Mouse (Mus musculus): ENCODE results near the gene Spata20. TPM values are rescaled to one million over a fixed set of nuclear protein-coding genes. Genes with fewer than 3 reads are reported as not detected.

The Spata20 gene
- polyA plus RNA-seq, 1 experiment from 2014 or later, result 0.28 TPM

DNA sequence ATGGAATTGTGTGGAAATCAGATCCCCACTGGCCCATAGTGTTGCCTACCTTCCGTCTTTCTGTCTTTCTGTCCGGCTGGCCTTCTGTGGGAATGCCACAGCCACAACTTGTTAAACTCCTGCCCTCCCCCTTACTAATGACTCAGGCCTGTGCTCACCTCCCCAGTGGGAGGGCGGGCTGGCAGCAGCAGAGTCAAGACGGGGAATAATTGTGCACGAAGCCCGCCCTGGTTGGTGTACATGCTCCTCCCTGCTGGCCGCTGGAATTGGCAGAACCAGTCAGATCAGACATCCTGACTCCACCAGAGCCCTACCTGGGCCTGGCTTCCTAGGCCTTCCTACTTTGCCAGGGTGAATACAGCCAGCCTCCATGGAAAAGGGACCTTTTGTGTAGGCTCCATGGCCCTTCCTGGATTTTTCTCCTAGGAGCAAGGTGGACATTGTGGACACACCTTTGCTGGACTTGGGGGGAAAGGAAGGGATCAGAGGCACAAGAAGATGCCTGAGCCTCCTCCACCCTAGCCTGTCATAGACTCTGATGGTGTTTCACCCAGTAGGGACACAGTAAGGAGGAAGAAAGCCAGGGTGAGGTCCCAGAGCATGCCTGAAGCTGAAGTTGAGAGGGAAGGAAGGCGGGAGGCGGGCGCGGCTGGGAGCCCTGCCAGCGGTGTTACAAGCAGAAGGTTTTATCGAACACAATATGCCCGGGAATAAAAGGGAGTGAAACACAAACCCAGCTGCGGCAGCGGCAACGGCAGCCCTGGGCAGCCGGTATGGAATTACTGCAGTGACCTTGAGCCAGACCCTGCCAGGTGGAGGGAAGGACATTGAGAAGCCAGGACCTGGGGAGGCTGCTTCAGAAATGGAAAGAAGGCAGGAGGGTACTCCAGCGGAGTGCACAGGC lies 12.4 kb upstream of the Spata20 start:
- Histone ChIP-seq H3K27me3 (0 out of 2 replicates have a peak, but pooled peaks cover 2% of the 10 kb centered on the region), H3K4me2 (peak overlapping the region; percentile 73), H3K4me3 (peak overlapping the region; percentile 61), H3K36me3 (peaks cover 12% of the 10 kb centered on the region; the same call in 1 of the 2 replicates), H3K9ac (peak overlapping the region; percentile 70), H3K4me1 (replicated peaks) (peaks cover 56% of the 10 kb centered on the region), H3K27ac (peak overlapping the region; percentile 94), H3K9me3 (replicated peaks) (no peaks in the 10 kb centered on the region)
- ATAC-seq (replicated peaks; ENCODE audit: insufficient number of reproducible peaks, insufficient read depth, low FRiP score, low read depth), result peak; percentile 18; the same call in 1 of the 2 replicates
- WGBS, result 16% methylated on average over 19 of the region's 19 CpGs

DNA sequence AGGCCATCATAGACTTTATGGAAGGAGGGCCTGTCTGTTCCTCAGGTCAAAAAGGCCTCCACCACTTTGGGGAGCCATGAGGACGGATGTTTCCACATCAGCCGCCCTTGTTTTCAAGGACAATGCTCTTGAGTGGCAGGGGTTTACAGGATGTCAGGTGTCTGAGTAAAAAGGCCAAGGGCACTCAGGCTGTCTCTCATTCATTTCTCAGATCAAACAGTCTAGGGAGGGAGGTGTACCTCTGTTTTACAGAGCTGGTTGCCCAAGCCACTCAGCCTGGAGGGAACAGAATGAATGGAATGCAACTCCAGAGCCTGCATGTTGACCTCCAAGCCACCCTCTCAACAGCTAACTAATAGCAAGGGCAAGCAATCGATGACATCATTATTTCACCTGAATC lies 9.4 kb upstream of the Spata20 start:
- H3K4me2 ChIP-seq, result peak overlapping the region; percentile 14; the same call in 1 of the 2 replicates
- peaks cover 16% of the 10 kb centered on the region; the same call in 1 of the 2 replicates for H3K36me3 ChIP-seq
- H3K9ac ChIP-seq, result peak overlapping the region; percentile 15; the same call in 1 of the 2 replicates
- peaks cover 24% of the 10 kb centered on the region for H3K27me3 ChIP-seq
- 45% methylated on average over 3 of the region's 3 CpGs for WGBS
- peak overlapping the region; percentile 82 for H3K27ac ChIP-seq
- H3K4me3 ChIP-seq, result no peak overlapping the region
- H3K4me1 ChIP-seq (replicated peaks), result peaks cover 65% of the 10 kb centered on the region
- H3K9me3 ChIP-seq (replicated peaks), result no peaks in the 10 kb centered on the region
- 0 out of 2 replicates have a peak, but pooled peaks have one; percentile 33 for ATAC-seq (replicated peaks; ENCODE audit: insufficient number of reproducible peaks, insufficient read depth, low FRiP score, low read depth)

DNA sequence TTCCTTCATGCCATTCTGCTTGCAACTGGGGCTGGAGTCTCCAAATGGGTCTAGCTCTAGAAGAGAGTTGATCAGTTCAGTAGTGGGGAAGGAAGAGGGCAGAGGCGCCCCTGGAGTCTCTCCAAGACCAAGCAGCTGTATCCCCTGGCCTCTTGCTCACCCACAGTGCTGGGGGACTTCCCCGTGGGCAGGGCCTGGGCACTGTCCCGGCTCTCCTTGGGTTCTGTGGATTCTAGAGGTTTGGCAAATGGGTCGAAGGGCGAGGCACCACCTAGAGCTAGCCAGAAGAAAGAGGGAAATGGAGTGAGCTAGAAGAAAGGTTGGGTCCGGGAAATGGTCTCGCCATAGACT lies 5.7 kb upstream of the Spata20 start:
- H3K36me3 ChIP-seq, result peaks cover 15% of the 10 kb centered on the region; the same call in 1 of the 2 replicates
- H3K27ac ChIP-seq, result no peak overlapping the region
- H3K4me3 ChIP-seq, result no peak overlapping the region
- no peak for ATAC-seq (replicated peaks; ENCODE audit: insufficient number of reproducible peaks, insufficient read depth, low FRiP score, low read depth)
- 62% methylated on average over 7 of the region's 7 CpGs for WGBS
- H3K9me3 ChIP-seq (replicated peaks), result no peaks in the 10 kb centered on the region
- peaks cover 32% of the 10 kb centered on the region for H3K4me1 ChIP-seq (replicated peaks)
- peaks cover 46% of the 10 kb centered on the region for H3K27me3 ChIP-seq
- peak overlapping the region; percentile 66 for H3K4me2 ChIP-seq
- no peak overlapping the region for H3K9ac ChIP-seq

DNA sequence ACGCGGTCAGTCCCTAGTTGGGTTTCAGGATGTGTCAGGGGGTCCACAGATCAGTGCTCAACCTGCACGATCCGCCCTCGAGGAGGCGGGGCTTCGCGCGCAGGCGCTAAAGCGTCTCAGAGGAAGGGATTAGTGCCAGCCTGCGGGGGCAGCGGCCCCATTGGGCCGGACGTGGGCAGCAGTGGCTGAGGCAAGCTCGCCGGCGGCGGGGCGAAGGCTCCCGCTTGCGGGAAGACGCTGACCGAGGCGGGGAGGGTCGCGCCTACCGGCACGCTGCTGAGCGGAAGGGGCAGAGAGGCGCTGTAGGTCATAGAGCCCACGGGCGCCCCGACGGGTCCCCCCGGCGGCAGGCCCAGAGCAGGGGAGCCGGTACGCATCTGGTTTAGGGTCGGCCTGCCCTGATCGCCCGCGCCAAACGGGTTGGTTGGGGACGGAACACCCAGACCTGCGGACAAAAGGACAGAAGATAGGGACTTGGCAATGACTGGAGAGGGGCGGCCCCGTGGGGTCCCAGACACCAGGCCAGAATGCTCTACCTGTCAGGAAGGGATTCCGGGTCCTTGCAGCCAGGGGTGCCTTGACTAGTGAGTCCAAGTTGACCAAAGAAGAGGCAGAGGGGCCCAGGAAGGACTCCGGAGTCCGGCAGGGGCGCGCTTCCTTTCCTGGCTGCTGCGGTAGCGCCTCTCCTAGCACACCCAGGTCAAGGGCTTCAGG lies 5.2 kb upstream of the Spata20 start:
- peak overlapping the region; percentile 49 for H3K4me3 ChIP-seq
- ATAC-seq (replicated peaks; ENCODE audit: insufficient number of reproducible peaks, insufficient read depth, low FRiP score, low read depth), result no peak
- 17% methylated on average over 55 of the region's 55 CpGs for WGBS

DNA sequence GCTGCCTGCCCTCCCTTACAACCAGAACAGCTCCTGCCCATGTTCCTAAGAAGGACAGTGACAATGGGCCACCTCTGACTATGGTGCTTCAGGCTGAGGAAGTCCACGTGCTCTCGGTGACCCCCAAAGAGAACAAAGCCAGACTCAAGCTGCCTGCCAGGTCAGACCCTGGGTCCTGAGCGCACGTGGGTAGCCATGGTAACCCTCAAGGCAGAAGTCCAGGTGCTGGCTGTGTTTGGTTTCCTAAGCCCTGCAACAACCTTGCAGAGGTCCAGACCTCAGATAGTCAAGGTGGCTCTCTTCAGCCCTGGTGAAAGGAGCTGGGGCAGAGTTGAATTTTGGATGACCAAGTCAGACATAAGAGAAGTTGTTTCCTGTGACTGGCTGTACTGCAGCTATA lies 3.8 kb upstream of the Spata20 start:
- Histone ChIP-seq H3K4me3 (no peak overlapping the region), H3K27ac (no peak overlapping the region), H3K36me3 (peaks cover 11% of the 10 kb centered on the region; the same call in 1 of the 2 replicates), H3K9ac (no peak overlapping the region), H3K9me3 (replicated peaks) (no peaks in the 10 kb centered on the region), H3K4me1 (replicated peaks) (peaks cover 21% of the 10 kb centered on the region), H3K4me2 (no peak overlapping the region), H3K27me3 (peaks cover 61% of the 10 kb centered on the region)
- 54% methylated on average over 4 of the region's 4 CpGs for WGBS
- no peak for ATAC-seq (replicated peaks; ENCODE audit: insufficient number of reproducible peaks, insufficient read depth, low FRiP score, low read depth)

More for the DNA sequence above, 5.2 kb upstream of the Spata20 start:
- Histone ChIP-seq H3K9me3 (replicated peaks) (no peaks in the 10 kb centered on the region), H3K27me3 (peaks cover 50% of the 10 kb centered on the region), H3K9ac (peak overlapping the region; percentile 46), H3K4me2 (peak overlapping the region; percentile 66), H3K36me3 (peaks cover 11% of the 10 kb centered on the region; the same call in 1 of the 2 replicates), H3K27ac (no peak overlapping the region), H3K4me1 (replicated peaks) (peaks cover 28% of the 10 kb centered on the region)

DNA sequence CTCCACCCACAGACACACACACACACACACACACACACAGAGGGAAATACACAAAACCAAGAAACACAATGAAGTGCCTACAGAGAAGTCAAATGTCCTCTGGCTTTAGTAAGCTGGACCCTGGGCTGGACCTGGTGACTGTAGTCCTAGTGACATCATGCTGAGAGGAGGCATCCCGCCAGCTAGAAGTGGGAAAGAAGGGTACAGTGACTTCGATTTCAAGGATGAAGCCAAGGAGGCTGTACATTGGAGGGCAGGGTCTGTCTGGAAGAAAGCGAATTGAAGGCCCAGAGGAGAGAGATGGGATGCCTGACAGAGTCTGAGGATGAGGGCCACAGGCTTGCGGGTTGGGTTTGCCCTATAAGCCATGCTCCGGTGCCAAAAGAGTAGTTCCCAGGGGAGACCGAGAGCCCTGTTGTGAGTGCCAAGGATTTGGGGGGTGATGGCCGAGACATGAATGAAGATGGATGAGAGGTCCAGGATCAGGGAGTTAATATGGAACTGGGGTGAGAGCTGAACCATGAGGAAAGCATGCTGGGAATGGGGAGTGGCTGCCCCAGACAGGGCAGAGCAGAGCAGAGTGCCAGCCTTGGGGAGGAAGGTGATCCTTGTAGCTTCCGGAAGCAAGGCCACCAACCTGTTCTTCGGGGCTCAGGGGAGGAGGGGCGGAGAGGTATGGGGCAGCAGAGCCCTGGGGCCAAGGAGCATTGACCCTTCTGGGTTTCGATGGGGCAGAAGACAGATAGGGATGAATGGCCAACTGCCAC lies 3.0 kb upstream of the Spata20 start:
- H3K27me3 ChIP-seq, result peaks cover 61% of the 10 kb centered on the region
- no peaks in the 10 kb centered on the region for H3K9me3 ChIP-seq (replicated peaks)
- no peak for ATAC-seq (replicated peaks; ENCODE audit: insufficient number of reproducible peaks, insufficient read depth, low FRiP score, low read depth)
- peaks cover 6% of the 10 kb centered on the region; the same call in 1 of the 2 replicates for H3K36me3 ChIP-seq
- H3K4me1 ChIP-seq (replicated peaks), result peaks cover 18% of the 10 kb centered on the region
- H3K4me3 ChIP-seq, result no peak overlapping the region
- H3K27ac ChIP-seq, result no peak overlapping the region
- no peak overlapping the region for H3K4me2 ChIP-seq
- H3K9ac ChIP-seq, result no peak overlapping the region
- 81% methylated on average over 11 of the region's 11 CpGs for WGBS

DNA sequence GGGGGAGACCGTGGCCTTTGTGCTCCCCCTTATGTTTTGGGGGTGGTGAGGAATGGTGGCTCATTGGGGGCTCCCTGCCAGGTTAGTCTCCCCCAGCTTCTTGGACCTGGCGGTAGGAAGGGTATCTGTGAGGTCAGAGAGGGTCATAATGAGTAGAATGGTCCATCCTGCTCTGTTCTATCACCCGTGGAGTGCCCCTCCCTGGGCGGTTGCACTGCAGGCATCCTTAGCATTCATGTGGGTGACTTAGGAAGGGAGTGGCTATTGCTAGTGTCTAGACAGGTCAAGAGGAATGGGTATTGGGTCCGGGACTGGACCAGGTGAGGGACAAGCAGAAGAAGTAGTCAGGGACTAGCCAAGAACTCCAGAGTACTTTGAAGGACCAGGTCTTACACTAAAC lies 756 bp downstream of the Spata20 start:
- no peak overlapping the region for H3K27ac ChIP-seq
- ATAC-seq (replicated peaks; ENCODE audit: insufficient number of reproducible peaks, insufficient read depth, low FRiP score, low read depth), result no peak
- H3K4me3 ChIP-seq, result no peak overlapping the region
- no peak overlapping the region for H3K9ac ChIP-seq
- H3K4me2 ChIP-seq, result no peak overlapping the region
- 66% methylated on average over 5 of the region's 5 CpGs for WGBS
- peaks cover 40% of the 10 kb centered on the region for H3K27me3 ChIP-seq
- no peaks in the 10 kb centered on the region for H3K9me3 ChIP-seq (replicated peaks)
- H3K4me1 ChIP-seq (replicated peaks), result peaks cover 5% of the 10 kb centered on the region
- no peaks in the 10 kb centered on the region for H3K36me3 ChIP-seq

DNA sequence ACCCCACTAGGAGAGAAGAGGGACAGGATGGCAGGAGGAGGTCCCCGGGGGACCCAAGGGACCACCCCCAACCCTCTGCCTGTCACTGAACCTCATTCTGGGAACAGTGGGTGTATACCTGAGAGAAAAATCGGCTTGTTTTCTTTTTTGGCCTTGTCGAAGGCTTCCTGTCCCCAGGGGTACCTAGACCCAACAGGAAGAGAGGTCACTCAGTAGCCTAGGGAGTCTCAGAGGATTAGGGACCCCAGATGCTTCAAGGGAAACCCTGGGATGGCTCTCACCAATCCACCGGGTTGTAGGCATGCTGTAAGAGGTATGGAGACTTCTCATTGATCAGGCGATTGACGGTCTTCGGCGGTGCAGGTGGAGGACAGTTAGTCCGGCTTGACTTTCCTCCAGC lies 1.3 kb downstream of the Spata20 start:
- H3K27me3 ChIP-seq, result peaks cover 35% of the 10 kb centered on the region
- 88% methylated on average over 9 of the region's 9 CpGs for whole genome bisulfite sequencing

DNA sequence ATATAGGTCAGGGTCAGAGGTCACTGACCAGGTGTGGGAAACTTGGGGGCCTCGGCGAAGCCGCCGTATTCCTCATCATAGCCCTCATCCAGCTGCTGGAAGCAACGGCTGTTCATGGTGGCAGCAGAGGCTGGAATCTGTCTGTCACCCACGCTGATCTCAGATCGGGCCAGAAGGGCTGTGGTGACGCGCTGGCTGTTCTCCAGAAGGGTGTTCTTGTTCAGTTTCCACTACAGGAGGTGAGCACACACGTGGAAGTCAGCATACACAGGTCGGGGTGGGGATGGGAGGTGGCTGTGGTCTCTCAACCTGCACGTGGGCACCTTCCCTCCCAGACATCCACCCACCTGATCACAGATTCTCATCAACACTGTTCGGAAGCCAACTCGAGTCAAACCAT lies 2.1 kb downstream of the Spata20 start:
- no peaks in the 10 kb centered on the region for H3K9me3 ChIP-seq (replicated peaks)
- WGBS, result 67% methylated on average over 14 of the region's 14 CpGs
- no peaks in the 10 kb centered on the region for H3K36me3 ChIP-seq
- no peak for ATAC-seq (replicated peaks; ENCODE audit: insufficient number of reproducible peaks, insufficient read depth, low FRiP score, low read depth)
- no peak overlapping the region for H3K4me3 ChIP-seq
- H3K4me2 ChIP-seq, result no peak overlapping the region
- H3K9ac ChIP-seq, result no peak overlapping the region
- H3K4me1 ChIP-seq (replicated peaks), result peaks cover 5% of the 10 kb centered on the region
- H3K27ac ChIP-seq, result no peak overlapping the region
- H3K27me3 ChIP-seq, result peaks cover 36% of the 10 kb centered on the region

More for the DNA sequence above, 1.3 kb downstream of the Spata20 start:
- ATAC-seq (replicated peaks; ENCODE audit: insufficient number of reproducible peaks, insufficient read depth, low FRiP score, low read depth), result no peak
- no peaks in the 10 kb centered on the region for H3K9me3 ChIP-seq (replicated peaks)
- no peak overlapping the region for H3K9ac ChIP-seq
- no peak overlapping the region for H3K4me2 ChIP-seq
- H3K4me3 ChIP-seq, result no peak overlapping the region
- no peak overlapping the region for H3K27ac ChIP-seq
- no peaks in the 10 kb centered on the region for H3K36me3 ChIP-seq
- peaks cover 5% of the 10 kb centered on the region for H3K4me1 ChIP-seq (replicated peaks)

DNA sequence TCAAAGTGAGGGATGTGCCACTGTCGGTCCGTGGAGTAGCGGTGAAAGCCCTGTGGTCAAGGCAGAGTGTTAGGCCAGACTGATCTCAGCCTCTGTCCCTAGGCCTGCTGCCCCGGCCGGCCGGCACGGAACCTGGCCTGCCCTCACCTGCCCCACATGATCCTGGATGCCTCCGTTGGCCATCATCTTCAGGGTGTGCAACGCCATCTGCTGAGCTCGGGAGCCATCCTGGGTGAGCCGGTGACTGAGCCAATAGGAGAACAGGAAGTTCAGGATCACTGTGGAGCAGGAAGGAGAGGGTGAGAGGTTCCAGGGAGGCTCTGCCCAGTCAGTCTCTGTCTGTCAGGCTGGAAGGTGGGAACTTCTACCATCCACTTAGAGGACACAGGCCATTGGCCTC lies 2.5 kb downstream of the Spata20 start:
- peaks cover 39% of the 10 kb centered on the region for H3K27me3 ChIP-seq
- H3K9ac ChIP-seq, result no peak overlapping the region
- H3K36me3 ChIP-seq, result no peaks in the 10 kb centered on the region
- no peaks in the 10 kb centered on the region for H3K9me3 ChIP-seq (replicated peaks)
- 71% methylated on average over 11 of the region's 11 CpGs for WGBS
- no peak overlapping the region for H3K4me2 ChIP-seq
- H3K27ac ChIP-seq, result no peak overlapping the region
- H3K4me1 ChIP-seq (replicated peaks), result peaks cover 5% of the 10 kb centered on the region
- ATAC-seq (replicated peaks; ENCODE audit: insufficient number of reproducible peaks, insufficient read depth, low FRiP score, low read depth), result no peak
- no peak overlapping the region for H3K4me3 ChIP-seq

DNA sequence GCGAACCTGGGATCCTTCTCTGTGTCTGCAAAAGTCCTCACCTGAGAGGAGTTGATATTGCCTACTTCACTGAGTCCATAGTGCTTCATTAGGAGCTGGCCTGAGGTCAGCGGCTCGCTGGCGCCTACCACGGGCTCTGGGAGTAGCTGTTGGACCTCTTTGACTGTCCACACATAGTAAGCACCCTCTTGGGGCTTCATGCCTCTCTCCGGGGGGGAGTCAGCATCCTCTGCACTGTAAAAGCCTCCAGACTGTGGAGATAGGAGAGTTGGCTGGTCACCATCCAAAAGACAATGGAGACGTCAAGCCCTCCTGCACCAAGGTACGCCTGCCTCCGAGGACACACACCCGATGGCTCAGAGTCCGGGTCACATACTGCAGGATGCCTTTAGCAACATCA lies 3.2 kb downstream of the Spata20 start:
- Histone ChIP-seq H3K27me3 (peaks cover 40% of the 10 kb centered on the region), H3K9ac (no peak overlapping the region), H3K4me3 (no peak overlapping the region), H3K4me2 (no peak overlapping the region), H3K27ac (no peak overlapping the region), H3K4me1 (replicated peaks) (peaks cover 5% of the 10 kb centered on the region), H3K9me3 (replicated peaks) (no peaks in the 10 kb centered on the region), H3K36me3 (no peaks in the 10 kb centered on the region)
- no peak for ATAC-seq (replicated peaks; ENCODE audit: insufficient number of reproducible peaks, insufficient read depth, low FRiP score, low read depth)
- 86% methylated on average over 11 of the region's 11 CpGs for WGBS
